25 mouse cellular contexts compared by ENCODE assay signal in the genomic region with DNA sequence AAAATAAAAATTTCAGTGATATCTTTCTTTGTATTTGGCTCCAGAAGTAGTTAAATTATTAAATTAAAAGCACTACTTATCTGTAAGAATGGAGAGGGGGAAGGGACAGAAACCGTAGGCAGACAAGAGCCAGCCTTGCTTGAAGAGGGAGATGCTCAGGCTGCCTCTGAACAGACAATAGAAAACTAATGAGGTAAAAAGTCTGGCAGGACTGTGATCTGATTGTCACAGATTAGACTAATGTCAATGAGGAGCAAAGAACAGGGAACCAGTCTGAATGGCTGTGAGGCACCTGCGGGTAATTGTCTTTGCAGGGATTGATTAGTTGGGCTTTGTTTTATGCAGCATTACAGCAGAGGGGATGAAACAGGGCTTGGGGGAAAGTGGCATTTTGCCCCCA.
A peak's percentile ranks its signal among the peaks of the same experiment; 100 is the strongest.
DNase-seq lines count a peak whose midpoint lies in the region; ATAC-seq lines count a peak whose summit lies in the region.
"Had no signal": no experiment of that assay in that cellular context is flagged by ENCODE, and none has a peak within 500 bp of the region (broad histone marks: within the 10 kb centered on the region; RNA-seq: fewer than 3 reads in every experiment).

No protein-coding gene starts in this region.

- H3K4me1 ChIP-seq in forebrain, embryonic 12.5 days, result peaks cover 25% of the 10 kb centered on the region
- peaks cover 15% of the 10 kb centered on the region for H3K4me1 ChIP-seq in forebrain, embryonic 10.5 days
- H3K4me1 ChIP-seq in neural tube, embryonic 12.5 days, result peaks cover 14% of the 10 kb centered on the region
- peaks cover 37% of the 10 kb centered on the region for H3K4me1 ChIP-seq in midbrain, embryonic 15.5 days
- H3K4me1 ChIP-seq: liver, embryonic 15.5 days; lung, embryonic 15.5 days had no signal

- no peak for DNase-seq in forebrain, embryonic 10.5 days (ENCODE audit: extremely low spot score, low spot score)
- DNase-seq in neural tube, embryonic 10.5 days (ENCODE audit: extremely low spot score, low spot score), result no peak
- DNase-seq in retina, postnatal 1 day, result peak; percentile 87
- no peak for DNase-seq in kidney, postnatal 4 days
- DNase-seq: adrenal gland, postnatal 36 days; cerebellum, adult 11 months; cerebellum, adult 9-11 months; gastrocnemius, postnatal 14 days; heart, adult 18-20 months; heart, postnatal 14 days; liver; lung, postnatal 4 days; right cerebral cortex, postnatal 4 days; thymus, postnatal 36 days had no signal

- peak; percentile 21; the same call in 1 of the 2 replicates for ATAC-seq in forebrain, embryonic 12.5 days (ENCODE audit: low FRiP score)
- ATAC-seq in neural tube, embryonic 12.5 days (ENCODE audit: low FRiP score, low read depth), result 0 out of 2 replicates have a peak, but pooled peaks have one; percentile 29
- ATAC-seq in midbrain, embryonic 15.5 days (replicated peaks), result no peak
- ATAC-seq in activated CD4-positive, CD25-positive, alpha-beta regulatory T cell, adult 4 months, result no peak
- ATAC-seq: intestine, postnatal 0 days had no signal

- H3K27me3 ChIP-seq in forebrain, embryonic 12.5 days, result no peaks in the 10 kb centered on the region
- H3K27me3 ChIP-seq in forebrain, embryonic 10.5 days (ENCODE audit: poor library complexity, severe bottlenecking), result no peaks in the 10 kb centered on the region; the same call in 1 of the 2 replicates
- no peaks in the 10 kb centered on the region for H3K27me3 ChIP-seq in neural tube, embryonic 12.5 days (replicated peaks)
- H3K27me3 ChIP-seq in midbrain, embryonic 15.5 days (replicated peaks), result no peaks in the 10 kb centered on the region
- H3K27me3 ChIP-seq: heart, embryonic 13.5 days; liver, embryonic 15.5 days; lung, embryonic 15.5 days had no signal

- H3K36me3 ChIP-seq in forebrain, embryonic 12.5 days (replicated peaks), result no peaks in the 10 kb centered on the region
- H3K36me3 ChIP-seq in forebrain, embryonic 10.5 days (replicated peaks), result no peaks in the 10 kb centered on the region
- no peaks in the 10 kb centered on the region for H3K36me3 ChIP-seq in neural tube, embryonic 12.5 days
- H3K36me3 ChIP-seq in midbrain, embryonic 15.5 days (replicated peaks), result no peaks in the 10 kb centered on the region
- H3K36me3 ChIP-seq: embryonic facial prominence, embryonic 10.5 days; heart, embryonic 13.5 days; limb, embryonic 10.5 days; liver, embryonic 15.5 days; lung, embryonic 15.5 days had no signal

- H3K9me3 ChIP-seq in forebrain, embryonic 12.5 days, result no peaks in the 10 kb centered on the region
- no peaks in the 10 kb centered on the region for H3K9me3 ChIP-seq in forebrain, embryonic 10.5 days
- no peaks in the 10 kb centered on the region for H3K9me3 ChIP-seq in neural tube, embryonic 12.5 days
- no peaks in the 10 kb centered on the region for H3K9me3 ChIP-seq in midbrain, embryonic 15.5 days
- H3K9me3 ChIP-seq: embryonic facial prominence, embryonic 10.5 days; heart, embryonic 13.5 days; limb, embryonic 10.5 days; liver, embryonic 15.5 days; lung, embryonic 15.5 days had no signal

- H3K4me2 ChIP-seq in forebrain, embryonic 12.5 days, result no peak overlapping the region
- no peak overlapping the region for H3K4me2 ChIP-seq in neural tube, embryonic 12.5 days (replicated peaks)
- H3K4me2 ChIP-seq in midbrain, embryonic 15.5 days, result no peak overlapping the region
- H3K4me2 ChIP-seq: heart, embryonic 13.5 days; liver, embryonic 15.5 days; lung, embryonic 15.5 days had no signal

- 0% methylated on average over 2 of the region's 2 CpGs for WGBS in forebrain, embryonic 12.5 days
- 7% methylated on average over 2 of the region's 2 CpGs for WGBS in forebrain, embryonic 10.5 days
- 11% methylated on average over 2 of the region's 2 CpGs for WGBS in neural tube, embryonic 12.5 days
- 11% methylated on average over 2 of the region's 2 CpGs for WGBS in midbrain, embryonic 15.5 days

- no peak overlapping the region for H3K27ac ChIP-seq in forebrain, embryonic 12.5 days
- H3K27ac ChIP-seq in forebrain, embryonic 10.5 days, result no peak overlapping the region
- H3K27ac ChIP-seq in neural tube, embryonic 12.5 days, result no peak overlapping the region
- H3K27ac ChIP-seq in midbrain, embryonic 15.5 days, result peak overlapping the region; percentile 45; the same call in 1 of the 2 replicates
- H3K27ac ChIP-seq: embryonic facial prominence, embryonic 10.5 days; heart, embryonic 13.5 days; limb, embryonic 10.5 days; liver, embryonic 15.5 days; lung, embryonic 15.5 days had no signal

- H3K9ac ChIP-seq in forebrain, embryonic 12.5 days, result no peak overlapping the region
- no peak overlapping the region for H3K9ac ChIP-seq in neural tube, embryonic 12.5 days
- no peak overlapping the region for H3K9ac ChIP-seq in midbrain, embryonic 15.5 days
- H3K9ac ChIP-seq: heart, embryonic 13.5 days; liver, embryonic 15.5 days; lung, embryonic 15.5 days had no signal

- H3K4me3 ChIP-seq in forebrain, embryonic 12.5 days (replicated peaks), result no peak overlapping the region
- H3K4me3 ChIP-seq in forebrain, embryonic 10.5 days, result no peak overlapping the region
- H3K4me3 ChIP-seq in neural tube, embryonic 12.5 days, result no peak overlapping the region
- no peak overlapping the region for H3K4me3 ChIP-seq in midbrain, embryonic 15.5 days
- H3K4me3 ChIP-seq: embryonic facial prominence, embryonic 10.5 days; heart, embryonic 13.5 days; limb, embryonic 10.5 days; liver, embryonic 15.5 days; lung, embryonic 15.5 days; myocyte had no signal

Comparison
In these comparisons a context has a peak if more than half of its experiments do, and no peak if none do; other contexts are left out.
1. ATAC-seq: peak in forebrain, embryonic 12.5 days (single experiment) and neural tube, embryonic 12.5 days (single experiment); none in midbrain, embryonic 15.5 days (single experiment) and activated CD4-positive, CD25-positive, alpha-beta regulatory T cell, adult 4 months (single experiment).